Mouse (Mus musculus) bone marrow, adult 2 months (tissue): ENCODE measurements around the gene Trim46. TPM values are rescaled to one million over a fixed set of nuclear protein-coding genes. Genes with fewer than 3 reads are reported as not detected.

Source experiments
- H3K27ac ChIP-seq: fragments of 200-500 bp; 2 replicates; pipeline ENCODE4 v1.5.1; 2012; ENCODE audit warnings: low read depth, mild to moderate bottlenecking, control low read depth, inconsistent platforms, low read length; ENCODE audit not compliant: control insufficient read depth, poor library complexity, insufficient read depth
- H3K4me1 ChIP-seq: fragments of 200-500 bp; 2 replicates; pipeline ENCODE4 v1.6.1; 2011; ENCODE audit warnings: low read length; ENCODE audit not compliant: control insufficient read depth, insufficient read depth
- H3K4me3 ChIP-seq: fragments of 200-500 bp; replicated peaks from 2 replicates; pipeline ENCODE3; 2011; ENCODE audit warnings: mild to moderate bottlenecking, low read depth, low read length, control low read depth; ENCODE audit not compliant: control insufficient read depth
- CTCF ChIP-seq: fragments of 200-500 bp; IDR thresholded peaks from 2 replicates; pipeline ENCODE4 v1.5.1; 2011; ENCODE audit warnings: low read length, control low read depth; ENCODE audit not compliant: control insufficient read depth, insufficient read depth
- POLR2A ChIP-seq: fragments of 200-500 bp; IDR thresholded peaks from 2 replicates; pipeline ENCODE4 v1.6.1; 2011; ENCODE audit warnings: low read depth, mild to moderate bottlenecking, control low read depth, low read length, borderline replicate concordance; ENCODE audit not compliant: control insufficient read depth
- WGBS: fragments of 180-500 bp; shearing (Covaris S2); methylation state at CpG from one replicate; pipeline ENCODE4 v1.1.7; 2018; 5-methylcytosine and 5-hydroxymethylcytosine counted together
- polyA plus RNA-seq: library from polyadenylated mRNA; stranded (reverse); fragments of >200 nt; gene quantifications from 2 replicates; pipeline ENCODE4 v1.2.4, GENCODE M21; 2011; ENCODE audit warnings: low replicate concordance; ENCODE audit not compliant: missing spikeins, insufficient read depth, insufficient read length

Trim46 gene
- polyA plus RNA-seq, 1 experiment, result 1.6 TPM

DNA sequence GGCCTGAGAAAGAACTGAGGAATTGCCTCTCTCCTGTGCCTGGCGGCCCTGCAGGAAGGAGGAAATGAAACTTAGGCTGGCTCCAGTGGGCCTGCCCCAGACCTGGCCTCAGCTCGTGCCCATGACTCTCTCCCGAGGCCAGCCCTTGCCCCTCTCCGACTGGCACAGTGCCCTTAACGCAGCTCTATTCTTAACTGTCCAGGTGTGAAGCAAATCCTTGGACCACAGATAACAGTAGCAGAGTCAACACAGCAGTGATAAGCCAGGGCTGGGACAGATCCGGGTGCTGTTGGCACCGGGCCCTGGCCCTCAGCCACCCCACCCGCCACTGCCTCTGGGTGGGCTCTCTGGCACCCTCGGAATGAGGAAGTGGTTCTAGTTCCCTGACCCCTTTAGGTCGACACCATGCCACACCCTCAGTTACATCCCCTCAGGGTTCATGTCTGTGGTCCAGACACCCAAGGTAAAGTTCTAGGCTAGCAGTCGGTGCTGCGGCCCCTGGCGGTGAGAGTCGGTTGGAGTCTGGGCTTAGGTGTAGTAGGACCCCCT lies 12.5 kb downstream of the Trim46 start:
- H3K27ac ChIP-seq, result peak overlapping the region; percentile 76
- 8% methylated on average over 14 of the region's 14 CpGs for WGBS
- peaks cover 3% of the 10 kb centered on the region; the same call in 1 of the 2 replicates for H3K4me1 ChIP-seq
- TF ChIP-seq POLR2A (no peak), CTCF (peak; percentile 30; the same call in 1 of the 2 replicates)
- H3K4me3 ChIP-seq, result no peak overlapping the region

DNA sequence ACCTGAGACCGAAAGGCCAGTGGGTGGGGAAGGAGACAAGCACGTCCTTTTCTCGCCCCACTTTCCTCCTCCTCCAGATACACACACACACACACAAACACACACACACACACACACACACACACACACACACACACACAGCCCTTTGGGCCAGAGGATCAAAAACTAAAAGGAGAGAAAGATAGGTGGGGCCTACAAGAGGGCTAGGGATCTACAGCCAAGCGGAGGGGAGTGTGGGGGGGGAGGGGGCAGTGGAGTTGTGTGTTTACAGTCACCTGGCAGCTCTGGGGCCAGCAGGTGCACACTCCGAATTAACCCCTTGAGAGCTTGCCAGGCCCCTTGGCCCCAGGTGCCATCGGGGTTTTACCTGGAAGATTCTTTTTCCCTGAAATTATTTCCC lies 13.5 kb downstream of the Trim46 start:
- H3K4me1 ChIP-seq, result peaks cover 3% of the 10 kb centered on the region; the same call in 1 of the 2 replicates
- WGBS, result 79% methylated on average over 6 of the region's 6 CpGs
- H3K4me3 ChIP-seq, result no peak overlapping the region
- H3K27ac ChIP-seq, result no peak overlapping the region
- TF ChIP-seq POLR2A (no peak), CTCF (no peak)

DNA sequence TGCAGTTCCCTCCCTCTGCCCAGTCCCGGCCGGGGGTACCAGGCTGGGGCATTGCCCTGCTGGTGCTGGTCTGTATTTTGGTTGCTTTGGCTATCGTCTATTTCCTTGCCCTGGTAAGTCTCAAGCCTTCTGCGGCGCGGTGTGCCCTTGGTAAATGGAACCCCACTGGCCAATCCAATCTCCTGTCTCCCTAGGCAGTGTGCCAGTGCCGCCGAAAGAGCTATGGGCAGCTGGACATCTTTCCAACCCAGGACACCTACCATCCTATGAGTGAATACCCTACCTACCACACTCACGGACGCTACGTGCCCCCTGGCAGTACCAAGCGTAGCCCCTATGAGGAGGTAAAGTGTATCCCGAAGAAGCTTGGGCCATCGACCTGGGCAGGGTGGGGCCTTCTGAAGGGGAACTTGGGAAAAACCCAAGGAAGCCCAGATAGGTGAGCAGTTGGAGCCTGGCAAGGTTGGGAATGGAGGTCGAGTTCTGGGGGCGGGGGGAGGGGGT lies 14.3 kb downstream of the Trim46 start:
- no peak overlapping the region for H3K4me3 ChIP-seq
- H3K4me1 ChIP-seq, result peaks cover 3% of the 10 kb centered on the region; the same call in 1 of the 2 replicates
- TF ChIP-seq CTCF (no peak), POLR2A (no peak)
- H3K27ac ChIP-seq, result no peak overlapping the region
- 68% methylated on average over 16 of the region's 16 CpGs for WGBS

DNA sequence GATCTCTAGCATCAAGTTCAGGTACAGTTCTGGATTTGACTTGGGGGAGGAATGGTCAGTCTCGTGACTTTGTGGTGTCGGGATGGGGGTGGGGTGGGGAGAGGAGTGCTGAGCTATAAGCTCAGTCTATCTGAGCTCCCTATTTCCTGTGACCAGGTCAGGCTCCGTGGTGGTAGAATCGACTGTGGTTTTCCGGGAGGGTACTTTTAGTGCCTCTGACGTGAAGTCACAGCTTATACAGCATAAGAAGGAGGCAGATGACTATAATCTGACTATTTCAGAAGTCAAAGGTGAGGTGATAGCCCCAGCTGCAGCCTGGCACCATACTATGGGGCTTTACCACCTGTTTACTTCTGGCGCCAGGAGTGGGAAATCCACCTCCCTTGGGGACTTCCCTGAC lies 14.8 kb downstream of the Trim46 start:
- Histone ChIP-seq H3K4me3 (no peak overlapping the region), H3K4me1 (peaks cover 3% of the 10 kb centered on the region; the same call in 1 of the 2 replicates), H3K27ac (no peak overlapping the region)
- WGBS, result 7% methylated on average over 7 of the region's 7 CpGs
- TF ChIP-seq POLR2A (no peak), CTCF (no peak)

DNA sequence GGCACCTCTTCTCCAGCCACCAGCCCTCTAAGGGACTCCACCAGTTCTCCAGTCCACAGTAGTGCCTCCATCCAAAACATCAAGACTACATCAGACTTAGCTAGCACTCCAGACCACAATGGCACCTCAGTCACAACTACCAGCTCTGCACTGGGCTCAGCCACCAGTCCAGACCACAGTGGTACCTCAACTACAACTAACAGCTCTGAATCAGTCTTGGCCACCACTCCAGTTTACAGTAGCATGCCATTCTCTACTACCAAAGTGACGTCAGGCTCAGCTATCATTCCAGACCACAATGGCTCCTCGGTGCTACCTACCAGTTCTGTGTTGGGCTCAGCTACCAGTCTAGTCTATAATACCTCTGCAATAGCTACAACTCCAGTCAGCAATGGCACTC lies 15.5 kb downstream of the Trim46 start:
- peaks cover 3% of the 10 kb centered on the region; the same call in 1 of the 2 replicates for H3K4me1 ChIP-seq
- WGBS, result 76% methylated on average over 2 of the region's 2 CpGs
- TF ChIP-seq POLR2A (no peak), CTCF (no peak)
- H3K27ac ChIP-seq, result no peak overlapping the region
- H3K4me3 ChIP-seq, result no peak overlapping the region

DNA sequence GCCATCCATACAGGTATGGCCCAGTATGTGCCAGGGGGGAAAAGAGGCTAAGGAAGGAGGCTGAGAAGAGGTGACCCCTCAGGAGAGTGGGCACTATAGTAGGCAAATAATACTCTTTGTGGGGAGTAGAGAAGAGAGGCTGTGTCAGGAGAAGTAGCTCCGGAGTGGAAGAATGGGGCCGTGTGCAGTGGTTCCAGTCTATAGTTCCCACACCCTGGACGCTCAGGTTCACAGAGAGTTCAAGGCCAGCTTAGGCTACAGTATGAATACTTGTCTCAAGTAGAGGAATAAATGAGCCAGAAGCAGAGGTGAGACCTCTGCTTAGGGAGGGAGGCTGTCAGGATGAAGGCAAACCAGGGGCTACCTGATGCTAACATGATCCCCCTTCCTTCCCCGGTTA lies 16.8 kb downstream of the Trim46 start:
- H3K4me3 ChIP-seq, result no peak overlapping the region
- 90% methylated on average over 4 of the region's 4 CpGs for WGBS
- TF ChIP-seq POLR2A (no peak), CTCF (no peak)
- H3K27ac ChIP-seq, result no peak overlapping the region
- H3K4me1 ChIP-seq, result peaks cover 2% of the 10 kb centered on the region; the same call in 1 of the 2 replicates

DNA sequence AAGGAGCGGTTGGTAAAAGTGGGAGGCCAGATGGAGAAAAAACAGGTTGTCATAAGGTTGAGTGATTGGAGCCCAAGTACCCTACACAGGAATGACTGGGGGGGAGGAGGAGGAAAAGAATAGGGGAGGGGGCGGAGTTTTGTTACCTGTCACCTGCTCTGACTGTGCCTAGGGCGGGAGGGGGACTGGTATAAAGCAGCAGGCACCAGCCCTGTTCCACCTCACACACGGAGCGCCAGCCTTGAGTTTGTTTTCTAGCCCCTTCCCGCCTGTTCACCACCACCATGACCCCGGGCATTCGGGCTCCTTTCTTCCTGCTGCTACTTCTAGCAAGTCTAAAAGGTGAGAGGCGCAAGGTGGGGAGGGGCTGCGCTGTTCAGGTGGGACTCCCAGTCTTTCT lies 17.3 kb downstream of the Trim46 start, which contains the start of gene Muc1:
Gene Muc1, plus strand, starts transcription at position 222 of the 400 bp plus-strand sequence.
- no peak within 1 kb of the TSS for H3K27ac ChIP-seq
- peaks cover 2% of the 10 kb centered on the region; the same call in 1 of the 2 replicates for H3K4me1 ChIP-seq
- H3K4me3 ChIP-seq, result peak within 1 kb of the TSS; percentile 30
- WGBS, result 61% methylated on average over 9 of the region's 10 CpGs
- TF ChIP-seq CTCF (no peak), POLR2A (no peak)

DNA sequence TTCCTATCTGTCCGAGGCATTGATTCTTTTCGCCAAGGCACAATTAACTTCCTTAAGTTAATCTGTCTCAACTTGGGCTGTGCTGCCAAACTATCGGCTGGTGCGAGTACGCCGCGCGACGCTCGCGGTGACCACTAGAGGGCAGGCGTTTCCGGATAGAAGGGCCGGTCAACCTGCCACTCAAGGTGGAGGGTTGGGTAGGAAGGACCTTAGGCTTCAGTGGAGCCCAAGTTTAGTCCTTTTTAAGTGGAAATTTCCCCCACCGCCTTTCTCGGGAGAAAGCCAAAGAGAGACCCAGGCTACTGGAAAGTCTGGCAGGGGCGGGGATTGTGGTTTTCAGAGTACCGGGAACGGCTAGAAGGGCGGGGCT lies 17.9 kb downstream of the Trim46 start:
- TF ChIP-seq CTCF (peak; percentile 95), POLR2A (no peak; the same call in 1 of the 2 replicates)
- Histone ChIP-seq H3K4me1 (no peaks in the 10 kb centered on the region), H3K27ac (no peak overlapping the region), H3K4me3 (peak overlapping the region; percentile 30)
- WGBS, result under 1% methylated on average over 20 of the region's 20 CpGs
